Mouse (Mus musculus) heart, embryonic 11.5 days (tissue): Measurements from ENCODE around the gene Saa3. TPM values are rescaled to one million over a fixed set of nuclear protein-coding genes. Genes with fewer than 3 reads are reported as not detected.
"Not testable (repeated sequence)": the region's sequence is repeated elsewhere in the genome, so short reads cannot be mapped to it uniquely, and the experiment has no call there.

Source experiments
- ATAC-seq: fragments of 200-750 bp; cut with Nextera tagmentation; replicated peaks from 2 replicates; pipeline ENCODE4 v1.8.0; 2017; ENCODE audit warnings: moderate library complexity; ENCODE audit not compliant: insufficient number of reproducible peaks, low FRiP score, low TSS enrichment
- H3K27ac ChIP-seq: fragments of 300-500 bp; sonication (generic); 2 replicates; pipeline ENCODE4 v1.5.1; 2014; ENCODE audit warnings: mild to moderate bottlenecking, low read depth, low read length
- H3K27me3 ChIP-seq: fragments of 300-500 bp; sonication (generic); 2 replicates; pipeline ENCODE4 v1.6.1; 2014; ENCODE audit warnings: mild to moderate bottlenecking, low read length, mixed read lengths; ENCODE audit not compliant: control insufficient read depth, insufficient read depth
- H3K36me3 ChIP-seq: fragments of 300-500 bp; sonication (generic); 2 replicates; pipeline ENCODE4 v1.6.1; 2014; ENCODE audit warnings: mild to moderate bottlenecking, low read length, moderate library complexity, mixed read lengths; ENCODE audit not compliant: control insufficient read depth, insufficient read depth
- H3K4me1 ChIP-seq: fragments of 300-500 bp; sonication (generic); 2 replicates; pipeline ENCODE4 v1.6.1; 2014; ENCODE audit warnings: low read length; ENCODE audit not compliant: control insufficient read depth, insufficient read depth
- H3K4me2 ChIP-seq: fragments of 300-500 bp; sonication (generic); 2 replicates; pipeline ENCODE4 v1.6.1; 2014; ENCODE audit warnings: mild to moderate bottlenecking, moderate library complexity
- H3K4me3 ChIP-seq: fragments of 300-500 bp; sonication (generic); 2 replicates; pipeline ENCODE4 v1.5.1; 2014; ENCODE audit warnings: low read depth, low read length
- H3K9ac ChIP-seq: fragments of 300-500 bp; sonication (generic); 2 replicates; pipeline ENCODE4 v1.6.1; 2014; ENCODE audit warnings: mild to moderate bottlenecking, low read depth, low read length, moderate library complexity
- H3K9me3 ChIP-seq: fragments of 300-500 bp; sonication (generic); replicated peaks from 2 replicates; pipeline ENCODE4 v1.6.1; 2016; ENCODE audit warnings: low read length; ENCODE audit not compliant: control insufficient read depth
- WGBS: fragments of 180-500 bp; shearing (Covaris S2); extraction: QIAGEN DNeasy Blood & Tissue Kit; methylation state at CpG from one replicate; pipeline ENCODE4 v1.1.7; 2014; ENCODE audit not compliant: insufficient replicate concordance; 5-methylcytosine and 5-hydroxymethylcytosine counted together
- polyA plus RNA-seq: library from polyadenylated mRNA; unstranded; fragments of >200 nt; fragmentation: Nextera tagmentation; extraction: Ambion mirVana; gene quantifications from 2 replicates; pipeline ENCODE4 v1.2.1, GENCODE M21; 2014

Gene Saa3
- not detected in 2 replicates for polyA plus RNA-seq

- no peak within 1 kb of the TSS for H3K4me2 ChIP-seq
- H3K27me3 ChIP-seq, result peaks cover 6% of the 10 kb centered on the region; the same call in 1 of the 2 replicates
- H3K9me3 ChIP-seq, result no peaks in the 10 kb centered on the region
- H3K9ac ChIP-seq, result no peak within 1 kb of the TSS
- H3K4me1 ChIP-seq, result no peaks in the 10 kb centered on the region
- 82% methylated on average over 5 of the region's 5 CpGs for WGBS
- H3K4me3 ChIP-seq, result no peak within 1 kb of the TSS
- H3K36me3 ChIP-seq, result no peaks in the 10 kb centered on the region
- ATAC-seq, result no peak
- H3K27ac ChIP-seq, result no peak within 1 kb of the TSS
These were observed at the start of gene Saa3 for GRCm38 (mm10) chr7:46715600-46715999. Saa3 (minus strand) TSS chr7:46715700.

GRCm38 (mm10) chr7:46764672-46765071 lies 49.2 kb upstream of the Saa3 start:
- H3K4me3 ChIP-seq, result no peak overlapping the region
- H3K9ac ChIP-seq, result no peak overlapping the region
- ATAC-seq, result no peak
- no peak overlapping the region for H3K27ac ChIP-seq
- no peak overlapping the region for H3K4me2 ChIP-seq
- H3K4me1 ChIP-seq, result no peaks in the 10 kb centered on the region
- 89% methylated on average over 8 of the region's 8 CpGs for WGBS
- no peaks in the 10 kb centered on the region for H3K27me3 ChIP-seq
- no peaks in the 10 kb centered on the region for H3K9me3 ChIP-seq
- peaks cover 16% of the 10 kb centered on the region for H3K36me3 ChIP-seq

- ATAC-seq, result no peak
- peaks cover 7% of the 10 kb centered on the region for H3K36me3 ChIP-seq
- no peak overlapping the region for H3K27ac ChIP-seq
- H3K27me3 ChIP-seq, result no peaks in the 10 kb centered on the region
- no peaks in the 10 kb centered on the region for H3K9me3 ChIP-seq
- H3K4me1 ChIP-seq, result no peaks in the 10 kb centered on the region
- no peak overlapping the region for H3K4me3 ChIP-seq
- WGBS, result 87% methylated on average over 5 of the region's 5 CpGs
- H3K4me2 ChIP-seq, result no peak overlapping the region
- H3K9ac ChIP-seq, result no peak overlapping the region
These were observed 47.1 kb upstream of the Saa3 start for GRCm38 (mm10) chr7:46762601-46763000.

GRCm38 (mm10) chr7:46761049-46761795 lies 45.7 kb upstream of the Saa3 start:
- Histone ChIP-seq H3K9me3 (no peaks in the 10 kb centered on the region), H3K9ac (no peak overlapping the region), H3K4me2 (no peak overlapping the region), H3K4me3 (no peak overlapping the region), H3K27ac (no peak overlapping the region), H3K27me3 (no peaks in the 10 kb centered on the region), H3K4me1 (no peaks in the 10 kb centered on the region), H3K36me3 (peaks cover 7% of the 10 kb centered on the region)
- 69% methylated on average over 11 of the region's 11 CpGs for WGBS
- ATAC-seq, result no peak

GRCm38 (mm10) chr7:46751490-46751889 lies 36.0 kb upstream of the Saa3 start, which contains the start of gene Saa2:
Saa2 (plus strand) TSS chr7:46751790.
- no peak within 1 kb of the TSS for H3K27ac ChIP-seq
- no peak for ATAC-seq
- no peaks in the 10 kb centered on the region for H3K4me1 ChIP-seq
- no peaks in the 10 kb centered on the region for H3K36me3 ChIP-seq
- 85% methylated on average over 3 of the region's 3 CpGs for WGBS
- 0 out of 2 replicates have a peak, but pooled peaks cover 2% of the 10 kb centered on the region for H3K27me3 ChIP-seq
- H3K9me3 ChIP-seq, result no peaks in the 10 kb centered on the region
- H3K4me2 ChIP-seq, result no peak within 1 kb of the TSS
- H3K4me3 ChIP-seq, result no peak within 1 kb of the TSS
- no peak within 1 kb of the TSS for H3K9ac ChIP-seq

GRCm38 (mm10) chr7:46748459-46748858 lies 33.0 kb upstream of the Saa3 start:
- H3K27ac ChIP-seq, result no peak overlapping the region
- 0 out of 2 replicates have a peak, but pooled peaks cover 2% of the 10 kb centered on the region for H3K27me3 ChIP-seq
- H3K9me3 ChIP-seq, result no peaks in the 10 kb centered on the region
- WGBS, result 62% methylated on average over 3 of the region's 3 CpGs
- no peaks in the 10 kb centered on the region for H3K36me3 ChIP-seq
- H3K4me3 ChIP-seq, result no peak overlapping the region
- H3K9ac ChIP-seq, result no peak overlapping the region
- no peaks in the 10 kb centered on the region for H3K4me1 ChIP-seq
- H3K4me2 ChIP-seq, result no peak overlapping the region
- no peak for ATAC-seq

- Histone ChIP-seq H3K4me3 (no peak overlapping the region), H3K4me1 (no peaks in the 10 kb centered on the region), H3K27me3 (0 out of 2 replicates have a peak, but pooled peaks cover under 1% of the 10 kb centered on the region), H3K4me2 (no peak overlapping the region), H3K36me3 (no peaks in the 10 kb centered on the region), H3K9me3 (no peaks in the 10 kb centered on the region), H3K9ac (no peak overlapping the region), H3K27ac (no peak overlapping the region)
- no peak for ATAC-seq
- WGBS, result 83% methylated on average over 7 of the region's 7 CpGs
These were observed 30.9 kb upstream of the Saa3 start for GRCm38 (mm10) chr7:46746381-46746780.

- ATAC-seq, result no peak
- H3K27me3 ChIP-seq, result no peaks in the 10 kb centered on the region
- H3K4me2 ChIP-seq, result no peak overlapping the region
- H3K36me3 ChIP-seq, result no peaks in the 10 kb centered on the region
- no peaks in the 10 kb centered on the region for H3K9me3 ChIP-seq
- no peak overlapping the region for H3K27ac ChIP-seq
- WGBS, result 69% methylated on average over 3 of the region's 3 CpGs
- H3K4me3 ChIP-seq, result no peak overlapping the region
- no peak overlapping the region for H3K9ac ChIP-seq
- H3K4me1 ChIP-seq, result no peaks in the 10 kb centered on the region
These were observed 30.3 kb upstream of the Saa3 start for GRCm38 (mm10) chr7:46745816-46746215.

GRCm38 (mm10) chr7:46742880-46743279 lies 27.4 kb upstream of the Saa3 start, which contains the start of gene Saa1:
Saa1 (minus strand) TSS chr7:46742980.
- H3K9ac ChIP-seq, H3K4me1 ChIP-seq, H3K9me3 ChIP-seq, H3K4me2 ChIP-seq, H3K36me3 ChIP-seq, H3K27ac ChIP-seq, H3K27me3 ChIP-seq, ATAC-seq, H3K4me3 ChIP-seq: not testable (repeated sequence)
- WGBS, result 75% methylated on average over 3 of the region's 3 CpGs
